Mouse (Mus musculus) liver, embryonic 13.5 days (tissue): Measurements from ENCODE around the gene Atg2b. TPM values are rescaled to one million over a fixed set of nuclear protein-coding genes. Genes with fewer than 3 reads are reported as not detected.

Source experiments
- ATAC-seq: fragments of 200-750 bp; cut with Nextera tagmentation; 2 replicates; pipeline ENCODE4 v1.8.0; 2017; ENCODE audit warnings: low read depth, mild to moderate bottlenecking, moderate number of reproducible peaks, moderate library complexity
- DNase-seq: peaks from one replicate; pipeline ENCODE4 v3.0.0; 2022
- H3K27ac ChIP-seq: fragments of 300-500 bp; sonication (generic); 2 replicates; pipeline ENCODE4 v1.5.1; 2015; ENCODE audit warnings: moderate library complexity, mild to moderate bottlenecking, inconsistent platforms
- H3K27me3 ChIP-seq: fragments of 300-500 bp; sonication (generic); 2 replicates; pipeline ENCODE4 v1.6.1; 2015; ENCODE audit warnings: mild to moderate bottlenecking, inconsistent platforms
- H3K36me3 ChIP-seq: fragments of 300-500 bp; sonication (generic); 2 replicates; pipeline ENCODE4 v1.6.1; 2015; ENCODE audit warnings: mild to moderate bottlenecking, inconsistent platforms
- H3K4me1 ChIP-seq: fragments of 300-500 bp; sonication (generic); replicated peaks from 2 replicates; pipeline ENCODE4 v1.6.1; 2015; ENCODE audit warnings: inconsistent platforms
- H3K4me2 ChIP-seq: fragments of 300-500 bp; sonication (generic); 2 replicates; pipeline ENCODE4 v1.6.1; 2015; ENCODE audit warnings: inconsistent platforms, mild to moderate bottlenecking, moderate library complexity
- H3K4me3 ChIP-seq: fragments of 300-500 bp; sonication (generic); replicated peaks from 2 replicates; pipeline ENCODE4 v1.5.1; 2015; ENCODE audit warnings: mild to moderate bottlenecking, inconsistent platforms
- H3K9ac ChIP-seq: fragments of 300-500 bp; sonication (generic); 2 replicates; pipeline ENCODE4 v1.6.1; 2015; ENCODE audit warnings: mild to moderate bottlenecking, inconsistent platforms
- H3K9me3 ChIP-seq: fragments of 300-500 bp; sonication (generic); replicated peaks from 2 replicates; pipeline ENCODE4 v1.6.1; 2016; ENCODE audit warnings: inconsistent platforms
- WGBS: fragments of 180-500 bp; shearing (Covaris S2); methylation state at CpG from one replicate; pipeline ENCODE4 v1.1.7; 2015; ENCODE audit not compliant: insufficient replicate concordance; 5-methylcytosine and 5-hydroxymethylcytosine counted together
- polyA plus RNA-seq: library from polyadenylated mRNA; unstranded; fragments of >200 nt; fragmentation: Nextera tagmentation; extraction: Ambion mirVana; gene quantifications from 2 replicates; pipeline ENCODE4 v1.2.1, GENCODE M21; 2015

Gene Atg2b
- polyA plus RNA-seq, 1 experiment from 2014 or later: 7.5 TPM

DNA sequence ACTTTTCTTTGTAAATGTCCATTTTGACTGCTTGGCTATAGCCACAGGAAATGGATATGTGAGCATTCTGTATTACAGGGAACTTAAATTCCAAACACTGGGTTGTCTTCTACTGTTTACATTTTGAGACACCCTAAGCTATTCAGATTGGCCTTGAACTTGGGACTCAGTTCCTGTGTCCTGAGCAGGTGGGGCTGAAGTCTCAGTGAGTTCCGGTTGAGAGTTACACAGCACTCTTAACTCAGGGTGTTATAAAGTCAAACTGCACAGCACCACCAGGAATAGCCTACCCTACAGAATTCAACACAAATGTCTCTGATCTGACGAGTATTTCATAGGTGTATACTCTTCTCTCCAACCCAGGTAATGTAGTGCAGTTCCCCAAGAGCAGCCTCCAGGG is 74.0 kb downstream of the Atg2b start:
- H3K9ac ChIP-seq: no peak overlapping the region
- H3K27me3 ChIP-seq: no peaks in the 10 kb centered on the region
- H3K27ac ChIP-seq: no peak overlapping the region
- H3K36me3 ChIP-seq: peaks cover 14% of the 10 kb centered on the region
- H3K4me2 ChIP-seq: no peak overlapping the region
- DNase-seq: no peak
- H3K4me3 ChIP-seq: no peak overlapping the region
- no peak for ATAC-seq
- WGBS: 81% methylated on average over 2 of the region's 2 CpGs
- peaks cover 5% of the 10 kb centered on the region; the same call in 1 of the 2 replicates for H3K4me1 ChIP-seq
- no peaks in the 10 kb centered on the region for H3K9me3 ChIP-seq

DNA sequence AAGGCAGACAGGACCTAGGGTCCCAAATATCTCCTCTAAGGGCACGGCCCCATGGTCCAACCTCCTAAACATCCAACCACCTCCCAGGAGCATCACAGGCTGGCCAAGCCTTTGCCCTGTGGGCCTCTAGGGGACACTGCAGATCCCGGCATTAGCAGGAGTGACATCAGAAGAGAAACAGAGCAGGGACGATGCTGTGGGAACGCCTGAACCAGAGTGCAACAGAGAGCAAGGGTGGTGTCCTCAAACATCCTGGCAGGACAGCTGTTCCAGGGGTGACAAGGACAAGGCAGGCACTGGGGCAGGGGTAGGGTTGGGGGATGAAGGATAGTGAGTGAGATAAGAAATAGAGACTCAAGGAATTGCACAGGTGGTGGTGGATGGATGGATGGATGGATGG is 78.1 kb downstream of the Atg2b start:
- H3K27me3 ChIP-seq: no peaks in the 10 kb centered on the region
- ATAC-seq: no peak
- H3K4me3 ChIP-seq: no peak overlapping the region
- no peaks in the 10 kb centered on the region for H3K36me3 ChIP-seq
- H3K4me2 ChIP-seq: no peak overlapping the region
- H3K27ac ChIP-seq: no peak overlapping the region
- DNase-seq: no peak
- WGBS: 55% methylated on average over 4 of the region's 4 CpGs
- no peak overlapping the region for H3K9ac ChIP-seq
- peaks cover 5% of the 10 kb centered on the region; the same call in 1 of the 2 replicates for H3K4me1 ChIP-seq
- H3K9me3 ChIP-seq: no peaks in the 10 kb centered on the region

DNA sequence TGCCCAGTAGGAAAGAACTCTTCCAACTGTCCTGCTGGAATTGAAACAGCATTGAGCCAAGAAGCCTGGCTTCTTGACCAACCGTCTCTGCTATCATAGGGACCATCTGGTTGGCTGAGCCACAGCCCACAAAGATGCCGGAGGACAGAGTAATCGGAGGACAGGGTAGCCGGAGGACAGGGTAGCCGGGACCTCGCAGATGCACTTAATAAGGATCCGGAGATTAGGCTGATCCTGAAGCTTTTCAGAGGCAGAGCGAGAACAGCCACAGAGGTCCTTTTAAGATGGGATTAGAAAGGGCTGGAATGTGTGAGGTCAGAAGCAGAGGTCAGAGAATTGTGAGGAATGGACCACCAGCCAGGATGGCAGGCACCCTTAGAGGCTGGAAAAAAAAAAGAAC is 79.8 kb downstream of the Atg2b start:
- H3K4me1 ChIP-seq: 0 out of 2 replicates have a peak, but pooled peaks cover 5% of the 10 kb centered on the region
- no peak overlapping the region for H3K4me3 ChIP-seq
- no peaks in the 10 kb centered on the region for H3K36me3 ChIP-seq
- 61% methylated on average over 8 of the region's 8 CpGs for WGBS
- no peaks in the 10 kb centered on the region for H3K9me3 ChIP-seq
- H3K4me2 ChIP-seq: no peak overlapping the region
- no peak overlapping the region for H3K9ac ChIP-seq
- DNase-seq (no peak), ATAC-seq (no peak)
- H3K27me3 ChIP-seq: no peaks in the 10 kb centered on the region
- no peak overlapping the region for H3K27ac ChIP-seq

DNA sequence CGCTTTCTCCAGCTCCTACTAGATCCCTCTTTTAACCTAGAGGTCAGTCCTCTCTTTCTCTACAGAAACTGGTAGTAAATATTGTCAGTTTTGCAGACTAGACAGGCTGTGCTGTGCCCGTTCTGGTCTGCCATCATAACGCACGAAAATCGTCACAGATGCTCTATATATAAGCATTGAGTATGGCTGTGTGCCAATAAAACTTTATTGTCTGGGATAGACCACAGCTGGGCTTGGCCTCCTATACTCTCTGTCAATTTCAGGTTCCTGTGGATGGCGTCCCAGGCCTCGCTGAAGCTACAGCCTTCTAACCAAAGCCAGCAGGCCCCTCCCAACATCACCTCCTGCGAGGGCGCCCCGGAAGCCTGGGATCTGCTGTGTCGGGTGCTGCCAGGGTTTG is 81.1 kb downstream of the Atg2b start:
- Histone ChIP-seq H3K4me1 (no peaks in the 10 kb centered on the region), H3K9me3 (no peaks in the 10 kb centered on the region), H3K4me3 (no peak overlapping the region), H3K4me2 (no peak overlapping the region), H3K27me3 (no peaks in the 10 kb centered on the region), H3K9ac (no peak overlapping the region), H3K36me3 (no peaks in the 10 kb centered on the region), H3K27ac (no peak overlapping the region)
- ATAC-seq: no peak
- 82% methylated on average over 11 of the region's 11 CpGs for WGBS
- DNase-seq: no peak

DNA sequence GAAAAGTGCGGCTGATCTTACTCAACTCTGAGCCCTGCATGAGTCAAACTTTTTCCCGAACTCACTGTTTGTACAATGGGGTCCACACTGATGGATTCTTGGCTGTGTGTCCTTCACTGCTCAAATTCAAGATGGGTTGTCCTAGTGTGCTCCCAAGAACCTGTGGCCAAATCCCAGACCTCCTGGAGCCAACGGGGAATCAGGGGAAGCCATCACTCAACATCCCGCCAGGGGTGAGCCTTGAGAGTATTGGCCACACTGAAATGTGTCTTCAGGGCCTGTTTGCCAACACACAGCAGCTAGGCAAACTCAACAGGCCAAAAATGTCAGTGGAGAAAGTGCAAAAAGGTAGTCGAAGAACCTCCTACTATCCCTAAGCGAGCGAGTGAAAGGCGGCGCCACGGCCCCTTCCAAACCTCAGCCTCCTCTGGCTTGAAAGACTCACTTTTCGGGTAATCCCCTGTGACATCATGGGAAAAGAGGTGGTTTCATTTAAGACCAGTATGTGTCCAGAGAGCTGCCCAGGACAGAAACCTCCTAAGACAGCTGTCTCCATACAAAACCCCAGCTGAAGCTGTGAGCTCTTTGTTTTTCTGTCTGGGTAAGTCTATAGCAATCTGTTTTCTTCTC is 82.3 kb downstream of the Atg2b start, which contains the start of gene Bdkrb1:
Gene Bdkrb1, plus strand, starts transcription at position 505 of the 630 bp plus-strand sequence.
- Histone ChIP-seq H3K4me2 (no peak within 1 kb of the TSS), H3K27ac (no peak within 1 kb of the TSS)

DNA sequence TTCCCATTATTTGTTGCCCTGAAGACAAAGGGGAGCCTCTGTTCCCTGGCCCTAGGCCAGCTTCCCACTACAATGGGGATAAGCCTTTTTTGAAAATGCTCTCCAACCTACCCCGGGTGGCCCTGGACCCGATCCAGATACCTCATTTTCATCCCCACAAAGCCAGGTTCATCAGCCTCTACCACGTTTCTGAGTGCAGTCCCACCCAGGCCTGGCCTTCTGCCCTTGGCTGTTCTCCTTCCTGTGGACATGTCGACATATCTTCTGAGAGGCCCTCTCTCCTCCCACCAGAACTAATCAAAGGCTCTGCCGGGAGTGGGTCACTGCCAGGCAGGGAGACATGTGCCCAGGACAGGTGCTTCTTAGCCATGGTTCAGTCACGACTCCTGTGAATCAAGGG is 83.4 kb downstream of the Atg2b start:
- Histone ChIP-seq H3K4me2 (no peak overlapping the region), H3K9ac (no peak overlapping the region), H3K27me3 (no peaks in the 10 kb centered on the region), H3K4me3 (no peak overlapping the region), H3K4me1 (no peaks in the 10 kb centered on the region), H3K9me3 (no peaks in the 10 kb centered on the region), H3K36me3 (no peaks in the 10 kb centered on the region), H3K27ac (no peak overlapping the region)
- 48% methylated on average over 6 of the region's 6 CpGs for WGBS
- ATAC-seq (no peak), DNase-seq (no peak)

More for the DNA sequence above, 82.3 kb downstream of the Atg2b start, which contains the start of gene Bdkrb1:
- no peak for ATAC-seq
- 80% methylated on average over 11 of the region's 11 CpGs for WGBS
- H3K4me1 ChIP-seq: no peaks in the 10 kb centered on the region
- DNase-seq: no peak
- H3K9ac ChIP-seq: no peak within 1 kb of the TSS
- H3K9me3 ChIP-seq: no peaks in the 10 kb centered on the region
- no peaks in the 10 kb centered on the region for H3K36me3 ChIP-seq
- H3K27me3 ChIP-seq: no peaks in the 10 kb centered on the region
- H3K4me3 ChIP-seq: no peak within 1 kb of the TSS

DNA sequence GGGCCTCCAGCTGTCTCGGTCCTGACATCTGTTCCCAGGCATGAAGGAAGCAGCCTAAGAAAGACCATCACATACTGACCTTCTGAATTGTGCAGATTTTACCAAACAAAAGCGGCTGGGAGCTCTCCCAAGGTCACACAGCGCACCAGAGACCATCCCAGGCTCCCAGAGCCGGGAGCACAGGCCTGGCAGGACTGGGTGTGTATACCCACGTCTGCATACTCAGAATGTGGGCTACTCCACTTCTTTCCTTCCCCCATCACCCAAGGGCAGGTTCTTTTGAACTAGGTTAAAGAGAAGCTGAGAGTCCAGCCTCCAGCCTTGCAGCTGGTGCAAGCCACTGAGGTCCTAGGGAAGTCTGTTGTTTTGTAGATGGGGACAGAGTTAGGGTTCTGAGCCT is 85.9 kb downstream of the Atg2b start:
- Histone ChIP-seq H3K36me3 (no peaks in the 10 kb centered on the region), H3K9me3 (no peaks in the 10 kb centered on the region), H3K27me3 (no peaks in the 10 kb centered on the region), H3K4me2 (no peak overlapping the region), H3K4me1 (no peaks in the 10 kb centered on the region), H3K27ac (no peak overlapping the region), H3K9ac (no peak overlapping the region), H3K4me3 (no peak overlapping the region)
- DNase-seq: no peak
- ATAC-seq: no peak
- 49% methylated on average over 5 of the region's 5 CpGs for WGBS

DNA sequence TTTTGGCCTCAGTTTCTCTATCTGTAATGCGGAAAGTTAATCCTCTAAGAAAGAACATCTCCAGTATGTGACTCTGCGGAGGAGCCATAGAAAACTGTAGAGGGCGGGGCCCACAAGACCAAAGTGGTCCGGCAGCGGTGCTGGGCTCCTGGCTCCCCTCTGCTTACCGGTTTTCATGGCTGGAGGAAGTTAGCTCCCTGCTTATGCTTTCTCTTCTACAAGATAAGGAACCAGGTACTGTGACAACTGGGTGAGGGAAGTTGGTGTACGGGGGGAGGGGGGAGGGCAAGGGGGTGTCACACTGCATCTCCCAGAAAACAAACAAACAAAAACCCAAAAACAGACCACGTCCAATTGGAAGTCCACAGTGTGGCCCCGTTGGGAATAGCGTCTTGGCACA is 86.5 kb downstream of the Atg2b start:
- Histone ChIP-seq H3K36me3 (no peaks in the 10 kb centered on the region), H3K9ac (no peak overlapping the region), H3K4me2 (no peak overlapping the region), H3K27me3 (no peaks in the 10 kb centered on the region), H3K4me3 (no peak overlapping the region), H3K9me3 (no peaks in the 10 kb centered on the region), H3K27ac (no peak overlapping the region), H3K4me1 (no peaks in the 10 kb centered on the region)
- 46% methylated on average over 10 of the region's 10 CpGs for WGBS
- ATAC-seq (no peak), DNase-seq (no peak)

DNA sequence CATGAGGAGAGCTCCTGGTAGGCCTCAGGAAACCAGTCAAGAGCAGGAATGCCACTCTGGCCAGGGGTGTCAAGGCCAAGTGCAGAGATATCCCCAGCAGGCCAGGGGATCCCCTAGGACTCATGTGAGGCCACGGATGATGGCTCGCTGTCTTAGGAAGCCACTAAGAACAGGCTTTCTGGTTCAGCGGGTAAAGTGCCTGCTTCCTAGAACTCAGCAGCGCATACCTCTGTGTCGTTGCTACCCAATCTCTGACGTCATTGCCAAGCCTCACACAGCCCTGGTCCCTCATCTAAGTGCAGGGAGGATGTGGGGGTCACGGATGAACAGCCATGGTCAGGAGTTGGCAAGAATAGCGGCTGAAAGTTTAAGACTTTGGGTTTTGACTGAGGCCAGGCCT is 87.9 kb downstream of the Atg2b start:
- Histone ChIP-seq H3K9ac (no peak overlapping the region), H3K27ac (no peak overlapping the region), H3K4me3 (no peak overlapping the region), H3K4me2 (no peak overlapping the region), H3K36me3 (no peaks in the 10 kb centered on the region), H3K4me1 (no peaks in the 10 kb centered on the region), H3K27me3 (no peaks in the 10 kb centered on the region), H3K9me3 (no peaks in the 10 kb centered on the region)
- no peak for ATAC-seq
- 71% methylated on average over 8 of the region's 8 CpGs for WGBS
- DNase-seq: no peak

DNA sequence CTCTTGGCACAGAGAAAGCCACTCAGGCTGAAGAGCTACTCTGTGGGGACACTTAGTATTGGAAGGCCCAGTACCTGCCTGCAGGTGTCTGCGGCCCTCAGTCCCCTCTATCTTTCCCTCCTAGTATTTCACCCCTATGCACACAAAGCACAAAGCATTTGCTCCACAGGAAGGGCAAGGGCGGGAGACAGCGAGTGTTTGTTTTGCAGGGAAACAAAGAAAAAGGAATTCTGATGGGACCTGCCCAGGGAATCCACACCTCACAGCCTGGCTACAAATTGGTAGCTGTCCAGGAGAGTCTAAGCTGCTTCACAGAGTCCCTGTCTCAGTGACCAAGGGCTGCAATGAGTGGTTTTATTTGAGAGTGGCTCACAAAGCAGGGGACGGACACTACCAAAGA is 91.5 kb downstream of the Atg2b start:
- no peak overlapping the region for H3K9ac ChIP-seq
- WGBS: 57% methylated on average over 4 of the region's 4 CpGs
- no peaks in the 10 kb centered on the region for H3K9me3 ChIP-seq
- no peaks in the 10 kb centered on the region for H3K27me3 ChIP-seq
- no peak for DNase-seq
- H3K4me3 ChIP-seq: no peak overlapping the region
- H3K36me3 ChIP-seq: no peaks in the 10 kb centered on the region
- no peak overlapping the region for H3K27ac ChIP-seq
- H3K4me2 ChIP-seq: no peak overlapping the region
- no peaks in the 10 kb centered on the region for H3K4me1 ChIP-seq
- no peak for ATAC-seq

DNA sequence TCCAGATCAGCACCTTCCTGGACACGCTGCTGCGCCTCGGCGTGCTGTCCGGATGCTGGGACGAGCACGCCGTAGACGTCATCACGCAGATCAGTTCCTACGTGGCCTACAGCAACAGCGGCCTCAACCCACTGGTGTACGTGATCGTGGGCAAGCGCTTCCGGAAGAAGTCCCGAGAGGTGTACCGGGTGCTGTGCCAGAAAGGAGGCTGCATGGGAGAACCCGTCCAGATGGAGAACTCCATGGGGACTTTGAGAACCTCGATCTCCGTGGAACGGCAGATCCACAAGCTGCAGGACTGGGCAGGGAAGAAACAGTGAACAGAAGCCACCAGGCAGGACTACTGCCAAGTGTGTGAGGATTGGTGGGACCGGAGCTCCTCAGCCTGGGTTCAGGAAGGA is 92.7 kb downstream of the Atg2b start:
- ATAC-seq: no peak
- WGBS: 88% methylated on average over 23 of the region's 23 CpGs
- H3K4me2 ChIP-seq: no peak overlapping the region

DNA sequence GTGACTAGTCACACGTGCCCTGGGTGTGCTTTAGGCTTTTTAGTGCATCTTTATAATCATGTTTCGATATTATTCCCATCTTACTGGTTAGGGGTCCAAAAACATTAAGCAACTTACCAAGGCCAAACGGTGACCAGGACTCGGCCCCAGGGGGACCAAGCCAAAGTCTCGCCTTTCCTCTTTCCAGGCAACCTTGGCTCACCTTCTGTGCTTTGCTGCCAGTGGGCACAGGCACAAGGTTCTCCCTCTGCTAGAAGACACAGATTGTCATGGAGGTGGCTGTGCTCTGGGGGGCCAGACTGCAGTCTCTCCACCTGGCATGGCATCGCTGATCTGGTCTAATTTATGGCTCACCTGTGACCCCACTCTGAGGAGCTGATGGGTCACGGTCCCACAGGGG is 94.2 kb downstream of the Atg2b start:
- ATAC-seq: no peak
- WGBS: 59% methylated on average over 7 of the region's 7 CpGs
- Histone ChIP-seq H3K9ac (no peak overlapping the region), H3K27ac (no peak overlapping the region), H3K36me3 (no peaks in the 10 kb centered on the region), H3K4me2 (no peak overlapping the region), H3K9me3 (no peaks in the 10 kb centered on the region), H3K27me3 (peaks cover 9% of the 10 kb centered on the region; the same call in 1 of the 2 replicates), H3K4me1 (no peaks in the 10 kb centered on the region), H3K4me3 (no peak overlapping the region)
- DNase-seq: no peak

More for the DNA sequence above, 92.7 kb downstream of the Atg2b start:
- 0 out of 2 replicates have a peak, but pooled peaks cover 5% of the 10 kb centered on the region for H3K27me3 ChIP-seq
- no peaks in the 10 kb centered on the region for H3K4me1 ChIP-seq
- DNase-seq: no peak
- H3K4me3 ChIP-seq: no peak overlapping the region
- H3K36me3 ChIP-seq: no peaks in the 10 kb centered on the region
- H3K9me3 ChIP-seq: no peaks in the 10 kb centered on the region
- H3K9ac ChIP-seq: no peak overlapping the region
- no peak overlapping the region for H3K27ac ChIP-seq
